Mouse (Mus musculus) spleen, adult 2 months (tissue): ENCODE results near the gene Ankrd63. TPM values are rescaled to one million over a fixed set of nuclear protein-coding genes. Genes with fewer than 3 reads are reported as not detected.

Source experiments
- DNase-seq, 2 experiments: peaks; one replicate each; pipeline versions ENCODE4 v3.0.0 to v3.0.0-alpha.2; 2012 to 2021; ENCODE audit warnings: low spot score in 2 of 2, low read depth in 1 of 2
- H3K27ac ChIP-seq: fragments of 200-500 bp; 2 replicates; pipeline ENCODE4 v1.5.1; 2012; ENCODE audit warnings: low read length, inconsistent platforms; ENCODE audit not compliant: insufficient read depth
- H3K27me3 ChIP-seq: fragments of 200-500 bp; 2 replicates; pipeline ENCODE4 v1.6.1; 2012; ENCODE audit warnings: mild to moderate bottlenecking, moderate library complexity, low read length, inconsistent platforms; ENCODE audit not compliant: control insufficient read depth, insufficient read depth
- H3K36me3 ChIP-seq: fragments of 200-500 bp; 2 replicates; pipeline ENCODE4 v1.6.1; 2012; ENCODE audit warnings: mild to moderate bottlenecking, low read length, inconsistent platforms; ENCODE audit not compliant: control insufficient read depth, insufficient read depth
- H3K4me1 ChIP-seq: fragments of 200-500 bp; 2 replicates; pipeline ENCODE4 v1.6.1; 2011; ENCODE audit warnings: inconsistent platforms; ENCODE audit not compliant: control insufficient read depth, insufficient read depth, insufficient read length
- H3K4me3 ChIP-seq: fragments of 200-500 bp; 2 replicates; pipeline ENCODE4 v1.5.1; 2011; ENCODE audit warnings: mild to moderate bottlenecking, inconsistent platforms; ENCODE audit not compliant: insufficient read depth, insufficient read length; ENCODE audit errors: extremely low read depth
- CTCF ChIP-seq: fragments of 200-500 bp; IDR thresholded peaks from 2 replicates; pipeline ENCODE4 v1.5.1; 2011; ENCODE audit warnings: mild to moderate bottlenecking, inconsistent platforms; ENCODE audit not compliant: insufficient read depth, insufficient read length, insufficient replicate concordance; ENCODE audit errors: extremely low read depth
- POLR2A ChIP-seq: fragments of 200-500 bp; IDR thresholded peaks from 2 replicates; pipeline ENCODE4 v1.6.1; 2011; ENCODE audit warnings: low read depth, low read length, inconsistent platforms
- WGBS: fragments of 180-500 bp; shearing (Covaris S2); methylation state at CpG from one replicate; pipeline ENCODE4 v1.1.7; 2018; 5-methylcytosine and 5-hydroxymethylcytosine counted together
- polyA plus RNA-seq: library from polyadenylated mRNA; depleted of rRNA; stranded (reverse); fragments of >200 nt; gene quantifications from 2 replicates; pipeline ENCODE4 v1.2.3, GENCODE M21; 2012

The Ankrd63 gene
- polyA plus RNA-seq, 1 experiment, result 0.02 TPM

DNA sequence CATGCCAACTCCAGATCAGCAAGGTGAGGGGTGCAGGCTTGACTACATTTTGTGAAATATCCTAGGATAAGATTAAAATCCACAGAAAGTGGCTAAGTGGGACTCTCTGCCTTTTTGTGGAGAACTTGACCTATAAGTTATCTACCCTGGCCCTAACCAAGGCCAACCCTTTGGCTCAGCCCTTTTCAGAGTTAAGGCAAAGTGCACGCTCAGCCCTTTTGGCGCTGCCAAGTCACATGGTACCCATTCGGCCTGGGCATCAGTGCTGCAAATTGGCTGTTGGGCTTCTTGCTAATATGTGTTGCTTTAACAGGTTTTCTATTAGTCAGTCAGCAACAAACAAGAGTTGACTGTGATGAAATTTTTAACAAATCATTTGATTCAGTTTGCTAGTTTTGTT is 16.0 kb downstream of the Ankrd63 start:
- TF ChIP-seq POLR2A (no peak), CTCF (no peak)
- 89% methylated on average over 3 of the region's 3 CpGs for WGBS
- DNase-seq, result no peak

DNA sequence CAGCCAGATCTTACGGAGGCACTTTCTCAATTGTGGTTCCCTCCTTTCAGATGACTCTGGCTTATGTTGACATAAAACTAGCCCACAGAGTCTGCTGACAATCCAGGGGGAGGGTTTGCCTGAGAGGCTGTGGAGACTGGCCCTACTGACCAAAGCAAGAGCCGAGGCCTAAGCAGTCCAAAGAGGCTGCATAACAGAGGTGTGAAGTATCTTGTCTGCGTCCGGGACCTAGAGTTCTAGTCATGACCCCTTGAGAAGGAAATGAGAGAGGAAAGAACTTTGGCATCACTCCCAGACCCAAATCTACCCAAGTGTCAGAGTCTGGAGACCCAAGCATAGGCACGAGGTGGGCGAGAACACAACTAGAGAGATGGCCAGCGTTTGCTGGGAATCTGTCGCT is 17.1 kb downstream of the Ankrd63 start:
- H3K4me1 ChIP-seq, result no peaks in the 10 kb centered on the region
- H3K27me3 ChIP-seq, result no peaks in the 10 kb centered on the region
- WGBS, result 71% methylated on average over 8 of the region's 8 CpGs
- TF ChIP-seq CTCF (no peak), POLR2A (no peak)
- no peaks in the 10 kb centered on the region for H3K36me3 ChIP-seq
- no peak overlapping the region for H3K4me3 ChIP-seq
- no peak for DNase-seq
- H3K27ac ChIP-seq, result no peak overlapping the region

More for the DNA sequence above, 16.0 kb downstream of the Ankrd63 start:
- Histone ChIP-seq H3K4me1 (no peaks in the 10 kb centered on the region), H3K36me3 (no peaks in the 10 kb centered on the region), H3K27me3 (no peaks in the 10 kb centered on the region), H3K27ac (no peak overlapping the region), H3K4me3 (no peak overlapping the region)

DNA sequence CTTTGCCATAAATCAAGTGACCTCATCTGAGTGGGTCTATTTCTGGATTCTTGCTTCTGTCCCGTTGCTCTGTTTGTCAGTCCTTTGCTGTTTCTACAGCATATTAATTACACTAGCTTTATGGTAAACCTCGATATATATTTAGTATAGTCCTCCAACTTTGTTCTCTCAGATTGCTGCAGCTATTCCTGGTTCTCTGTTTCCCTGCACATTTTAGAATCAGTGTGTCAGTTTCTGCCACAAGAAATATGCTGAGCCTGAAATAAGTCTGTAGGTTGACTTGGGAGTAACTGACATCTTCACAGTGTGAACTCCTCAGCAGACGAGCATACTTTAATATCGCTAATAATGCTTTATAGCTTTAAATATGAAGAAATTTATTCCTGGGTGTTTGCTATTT is 18.7 kb downstream of the Ankrd63 start:
- DNase-seq, result no peak
- no peaks in the 10 kb centered on the region for H3K36me3 ChIP-seq
- no peak overlapping the region for H3K4me3 ChIP-seq
- no peak overlapping the region for H3K27ac ChIP-seq
- 81% methylated on average over 4 of the region's 4 CpGs for WGBS
- no peaks in the 10 kb centered on the region for H3K4me1 ChIP-seq
- TF ChIP-seq CTCF (no peak), POLR2A (no peak)
- H3K27me3 ChIP-seq, result no peaks in the 10 kb centered on the region

DNA sequence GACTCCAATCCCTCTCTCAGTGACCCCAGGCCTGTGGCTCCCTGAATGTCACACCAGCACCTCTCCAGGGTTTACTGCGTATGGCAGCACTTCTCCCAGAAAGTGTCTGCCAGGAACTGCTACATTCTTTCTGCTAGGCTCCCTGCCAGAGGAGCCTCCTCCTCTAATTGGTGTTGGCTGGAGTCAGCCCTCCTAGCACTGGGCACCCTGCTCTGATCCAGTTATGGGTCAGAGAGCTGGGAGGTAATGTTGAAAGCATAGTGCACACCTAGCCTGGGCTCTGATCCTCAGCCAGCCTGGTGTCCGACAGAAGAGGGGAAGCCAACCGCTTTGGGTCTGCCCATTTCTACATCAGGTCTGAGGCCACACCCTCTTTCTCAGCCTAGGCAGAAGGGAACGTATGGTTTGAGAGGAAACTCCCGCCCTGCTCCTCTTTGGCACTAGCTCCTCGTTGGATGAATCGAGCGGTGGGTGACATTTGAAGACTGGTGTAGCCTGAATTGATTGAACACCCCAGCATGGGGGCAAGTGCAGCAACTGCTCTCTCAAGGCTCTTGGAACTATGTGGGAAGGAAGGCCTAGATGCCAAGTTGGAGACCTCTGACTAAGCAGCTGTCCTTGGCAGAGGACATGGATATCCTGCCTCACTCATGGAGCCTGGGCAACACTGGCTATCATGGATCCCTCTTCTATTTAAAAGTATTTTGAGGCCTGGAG is 21.1 kb downstream of the Ankrd63 start:
- H3K36me3 ChIP-seq, result no peaks in the 10 kb centered on the region
- no peak for DNase-seq
- 66% methylated on average over 8 of the region's 8 CpGs for WGBS
- H3K27me3 ChIP-seq, result 0 out of 2 replicates have a peak, but pooled peaks cover under 1% of the 10 kb centered on the region
- no peak overlapping the region for H3K27ac ChIP-seq
- no peaks in the 10 kb centered on the region for H3K4me1 ChIP-seq
- no peak overlapping the region for H3K4me3 ChIP-seq
- TF ChIP-seq CTCF (no peak), POLR2A (no peak)

- 93% methylated on average over 6 of the region's 6 CpGs for WGBS
- DNase-seq, result no peak
- Histone ChIP-seq H3K4me3 (no peak overlapping the region), H3K36me3 (no peaks in the 10 kb centered on the region), H3K27ac (no peak overlapping the region), H3K27me3 (peaks cover 11% of the 10 kb centered on the region), H3K4me1 (peaks cover 9% of the 10 kb centered on the region; the same call in 1 of the 2 replicates)
- no peak for TF ChIP-seq POLR2A
- no peak for TF ChIP-seq CTCF
Measured at GRCm38 (mm10) chr2:118680926-118681325, 22.8 kb downstream of the Ankrd63 start.

- Histone ChIP-seq H3K36me3 (no peaks in the 10 kb centered on the region), H3K27me3 (peaks cover 11% of the 10 kb centered on the region), H3K4me3 (no peak overlapping the region), H3K4me1 (peaks cover 9% of the 10 kb centered on the region; the same call in 1 of the 2 replicates), H3K27ac (no peak overlapping the region)
- TF ChIP-seq POLR2A, result no peak
- TF ChIP-seq CTCF, result no peak
- WGBS, result 94% methylated on average over 3 of the region's 3 CpGs
- no peak for DNase-seq
Measured at GRCm38 (mm10) chr2:118679577-118679976, 24.2 kb downstream of the Ankrd63 start.

- peaks cover 9% of the 10 kb centered on the region; the same call in 1 of the 2 replicates for H3K4me1 ChIP-seq
- TF ChIP-seq POLR2A (no peak), CTCF (no peak)
- H3K27ac ChIP-seq, result no peak overlapping the region
- no peak for DNase-seq
- 54% methylated on average over 4 of the region's 4 CpGs for WGBS
- H3K4me3 ChIP-seq, result no peak overlapping the region
- no peaks in the 10 kb centered on the region for H3K36me3 ChIP-seq
- peaks cover 11% of the 10 kb centered on the region for H3K27me3 ChIP-seq
Measured at GRCm38 (mm10) chr2:118677817-118678216, 25.9 kb downstream of the Ankrd63 start.
